ENCODE assay signal across 9 mouse cellular contexts in genomic region chr13:38162668-38163067, GRCm38 (mm10). TPM values are rescaled to one million over a fixed set of nuclear protein-coding genes. Genes with fewer than 3 reads are reported as not detected.
DNase-seq lines count a peak whose midpoint lies in the region; ATAC-seq and TF ChIP-seq lines count a peak whose summit lies in the region.
"Had no signal": no experiment of that assay in that cellular context is flagged by ENCODE, and none has a peak within 500 bp of the region (broad histone marks: within the 10 kb centered on the region; RNA-seq: fewer than 3 reads in every experiment).

No protein-coding gene starts in this region.

- TF ChIP-seq CTCF in thymus, adult 2 months (IDR thresholded peaks at IDR 0.05; ENCODE audit: borderline replicate concordance, control insufficient read depth, extremely low read depth, insufficient read depth, low read length, poor library complexity): no peak

- no peak overlapping the region for H3K9ac ChIP-seq in hindbrain, embryonic 16.5 days (ENCODE audit: low read depth, low read length)
- no peak overlapping the region for H3K9ac ChIP-seq in hindbrain, embryonic 11.5 days (ENCODE audit: low read depth, low read length)
- peak overlapping the region; percentile 60 for H3K9ac ChIP-seq in heart, embryonic 14.5 days (ENCODE audit: low read length)

- WGBS in hindbrain, embryonic 16.5 days: 44% methylated on average over 11 of the region's 11 CpGs
- 63% methylated on average over 11 of the region's 11 CpGs for whole genome bisulfite sequencing in hindbrain, embryonic 11.5 days
- WGBS in heart, embryonic 14.5 days: 7% methylated on average over 11 of the region's 11 CpGs
- 58% methylated on average over 11 of the region's 11 CpGs for WGBS in thymus, adult 2 months

- no peaks in the 10 kb centered on the region for H3K4me1 ChIP-seq in hindbrain, embryonic 16.5 days (ENCODE audit: control insufficient read depth, insufficient read depth, low read depth, low read length)
- H3K4me1 ChIP-seq in hindbrain, embryonic 11.5 days (replicated peaks; ENCODE audit: control insufficient read depth, insufficient read depth, low read length): no peaks in the 10 kb centered on the region
- peaks cover 18 to 52% of the 10 kb centered on the region in 2 experiments for H3K4me1 ChIP-seq in heart, embryonic 14.5 days (ENCODE audit: control insufficient read depth in 2 of 2, insufficient read depth in 2 of 2, low read length in 2 of 2)
- H3K4me1 ChIP-seq in thymus, adult 2 months (replicated peaks; ENCODE audit: control insufficient read depth, insufficient read depth, low read length): peaks cover 3% of the 10 kb centered on the region

- no peak overlapping the region for H3K4me3 ChIP-seq in hindbrain, embryonic 16.5 days (ENCODE audit: low read length)
- H3K4me3 ChIP-seq in hindbrain, embryonic 11.5 days (ENCODE audit: low read depth, low read length): no peak overlapping the region
- no peak overlapping the region for H3K4me3 ChIP-seq in heart, embryonic 14.5 days (ENCODE audit: control insufficient read depth in 1 of 2, insufficient read depth in 1 of 2, low read depth in 1 of 2, low read length in 2 of 2)
- H3K4me3 ChIP-seq in thymus, adult 2 months (ENCODE audit: control insufficient read depth, insufficient read depth, low read length): no peak overlapping the region
- H3K4me3 ChIP-seq: myocyte had no signal

- peak; percentile 42; the same call in 1 of the 2 replicates for ATAC-seq in hindbrain, embryonic 16.5 days
- no peak for ATAC-seq in hindbrain, embryonic 11.5 days (ENCODE audit: low FRiP score)
- peak; percentile 91 for ATAC-seq in heart, embryonic 14.5 days (ENCODE audit: insufficient number of reproducible peaks, insufficient read depth, low FRiP score, low read depth)

- no peaks in the 10 kb centered on the region for H3K9me3 ChIP-seq in hindbrain, embryonic 16.5 days (ENCODE audit: control insufficient read depth, low read length)
- no peaks in the 10 kb centered on the region for H3K9me3 ChIP-seq in hindbrain, embryonic 11.5 days (ENCODE audit: control insufficient read depth, low read length)
- no peaks in the 10 kb centered on the region for H3K9me3 ChIP-seq in heart, embryonic 14.5 days (ENCODE audit: control insufficient read depth, low read length)

- H3K4me2 ChIP-seq in hindbrain, embryonic 16.5 days (ENCODE audit: low read length): no peak overlapping the region
- H3K4me2 ChIP-seq in hindbrain, embryonic 11.5 days (replicated peaks; ENCODE audit: low read depth, low read length): no peak overlapping the region
- H3K4me2 ChIP-seq in heart, embryonic 14.5 days (ENCODE audit: low read length): peak overlapping the region; percentile 36

- no peak for DNase-seq in hindbrain, embryonic 11.5 days (ENCODE audit: low spot score)
- peak; percentile 37 to 58 for DNase-seq in right cerebral cortex, postnatal 10 days (ENCODE audit: low spot score in 2 of 2)
- DNase-seq in right cerebral cortex, postnatal 36 days (ENCODE audit: low spot score in 2 of 2): no peak
- peak; percentile 8 to 49 for DNase-seq in lung, postnatal 4 days
- no peak for DNase-seq in thymus, adult 2 months
- no peak for DNase-seq in adrenal gland, adult 18-20 months (ENCODE audit: low spot score in 2 of 2)

- peaks cover 10% of the 10 kb centered on the region for H3K27me3 ChIP-seq in hindbrain, embryonic 16.5 days (replicated peaks; ENCODE audit: control insufficient read depth, insufficient read depth, low read length)
- H3K27me3 ChIP-seq in hindbrain, embryonic 11.5 days (ENCODE audit: control insufficient read depth, insufficient read depth, low read length): peaks cover 9% of the 10 kb centered on the region
- H3K27me3 ChIP-seq in heart, embryonic 14.5 days (ENCODE audit: control insufficient read depth, insufficient read depth, low read length): no peaks in the 10 kb centered on the region
- no peaks in the 10 kb centered on the region for H3K27me3 ChIP-seq in thymus, adult 2 months (ENCODE audit: control insufficient read depth, insufficient read depth, low read length)

- H3K27ac ChIP-seq in hindbrain, embryonic 16.5 days (ENCODE audit: low read depth, low read length): no peak overlapping the region
- H3K27ac ChIP-seq in hindbrain, embryonic 11.5 days (ENCODE audit: low read depth, low read length): no peak overlapping the region
- peak overlapping the region; percentile 91 to 97 for H3K27ac ChIP-seq in heart, embryonic 14.5 days (replicated peaks in 1 of 2; ENCODE audit: control insufficient read depth in 1 of 2, insufficient read depth in 1 of 2, low read depth in 2 of 2, low read length in 2 of 2)
- no peak overlapping the region for H3K27ac ChIP-seq in thymus, adult 2 months (ENCODE audit: control insufficient read depth, insufficient read depth, low read length)

- no peak for TF ChIP-seq POLR2A in thymus, adult 2 months (IDR thresholded peaks at IDR 0.05; ENCODE audit: control insufficient read depth, extremely low read depth, insufficient read depth, low read length, poor library complexity)

- H3K36me3 ChIP-seq in hindbrain, embryonic 16.5 days (ENCODE audit: control insufficient read depth, insufficient read depth, low read length): no peaks in the 10 kb centered on the region
- H3K36me3 ChIP-seq in hindbrain, embryonic 11.5 days (ENCODE audit: control insufficient read depth, insufficient read depth, low read length): no peaks in the 10 kb centered on the region
- peaks cover 39% of the 10 kb centered on the region for H3K36me3 ChIP-seq in heart, embryonic 14.5 days (ENCODE audit: control insufficient read depth, insufficient read depth, low read length)
- no peaks in the 10 kb centered on the region for H3K36me3 ChIP-seq in thymus, adult 2 months (ENCODE audit: control insufficient read depth, insufficient read depth, low read length)

RNA-seq across cellular contexts. Expression of gene Dsp, which starts 11.6 kb away (rescaled TPM):
- polyA plus RNA-seq in hindbrain, embryonic 16.5 days (2015; fragmentation: Nextera tagmentation; extraction: Ambion mirVana): 0.21 TPM in 2 replicates
- 1.1 and 1.7 TPM in 2 replicates for polyA plus RNA-seq in hindbrain, embryonic 11.5 days (2014; fragmentation: Nextera tagmentation; extraction: Ambion mirVana)
- 69.5 and 71.1 TPM in 2 replicates for polyA plus RNA-seq in heart, embryonic 14.5 days (2014; fragmentation: Nextera tagmentation; extraction: Ambion mirVana)
- 10.2 and 10.6 TPM in 2 replicates for polyA plus RNA-seq in thymus, adult 2 months (2012; rRNA removed)
- 1 to 10 TPM in 1 of 2 experiments, under 1 TPM in 1; 0.22 to 1.1 TPM for total RNA-seq in adrenal gland, adult 18-20 months (2021)
- polyA plus RNA-seq: myocyte had no signal

RNA-seq across cellular contexts. Expression of gene Snrnp48, which starts 42.1 kb away (rescaled TPM):
- polyA plus RNA-seq in hindbrain, embryonic 16.5 days (2015; fragmentation: Nextera tagmentation; extraction: Ambion mirVana): 23.1 and 25.2 TPM in 2 replicates
- 40.0 and 44.1 TPM in 2 replicates for polyA plus RNA-seq in hindbrain, embryonic 11.5 days (2014; fragmentation: Nextera tagmentation; extraction: Ambion mirVana)
- polyA plus RNA-seq in heart, embryonic 14.5 days (2014; fragmentation: Nextera tagmentation; extraction: Ambion mirVana): 24.8 and 27.6 TPM in 2 replicates
- 65.1 and 69.5 TPM in 2 replicates for polyA plus RNA-seq in thymus, adult 2 months (2012; rRNA removed)
- total RNA-seq in adrenal gland, adult 18-20 months (2021): 10 to 100 TPM; 22.4 to 22.9 TPM

Comparison
In these comparisons a context has a peak if more than half of its experiments do, and no peak if none do; other contexts are left out.
1. DNase-seq: peak in right cerebral cortex, postnatal 10 days (2 of 2) and lung, postnatal 4 days (2 of 2); none in hindbrain, embryonic 11.5 days (single experiment), right cerebral cortex, postnatal 36 days (0 of 2), thymus, adult 2 months (single experiment) and adrenal gland, adult 18-20 months (0 of 2).
2. H3K27ac ChIP-seq: peak in heart, embryonic 14.5 days (2 of 2); none in hindbrain, embryonic 16.5 days (single experiment), hindbrain, embryonic 11.5 days (single experiment) and thymus, adult 2 months (single experiment).